Mouse (Mus musculus) brain, embryonic 14.5 days (tissue): ENCODE results near the gene Ngf. TPM values are rescaled to one million over a fixed set of nuclear protein-coding genes. Genes with fewer than 3 reads are reported as not detected.

Experiments
- DNase-seq: peaks from one replicate; pipeline ENCODE4 v3.0.0-alpha.2; 2011; ENCODE audit warnings: low read depth
- CTCF ChIP-seq: fragments of 200-500 bp; IDR thresholded peaks from 2 replicates; pipeline ENCODE4 v1.5.1; 2012; ENCODE audit warnings: inconsistent platforms, mild to moderate bottlenecking, moderate library complexity, borderline replicate concordance; ENCODE audit not compliant: insufficient read depth, insufficient read length; ENCODE audit errors: extremely low read depth
- POLR2A ChIP-seq: fragments of 200-500 bp; IDR thresholded peaks from 2 replicates; pipeline ENCODE4 v1.6.1; 2012; ENCODE audit warnings: mild to moderate bottlenecking, inconsistent platforms, borderline replicate concordance; ENCODE audit not compliant: poor library complexity, insufficient read depth, insufficient read length, severe bottlenecking; ENCODE audit errors: extremely low read depth
- polyA plus RNA-seq: library from polyadenylated mRNA; depleted of rRNA; stranded (reverse); fragments of >200 nt; gene quantifications from 2 replicates; pipeline ENCODE4 v1.2.3, GENCODE M21; 2012; rRNA removed

The Ngf gene
- polyA plus RNA-seq, result 3.2 and 4.2 TPM in 2 replicates

DNA sequence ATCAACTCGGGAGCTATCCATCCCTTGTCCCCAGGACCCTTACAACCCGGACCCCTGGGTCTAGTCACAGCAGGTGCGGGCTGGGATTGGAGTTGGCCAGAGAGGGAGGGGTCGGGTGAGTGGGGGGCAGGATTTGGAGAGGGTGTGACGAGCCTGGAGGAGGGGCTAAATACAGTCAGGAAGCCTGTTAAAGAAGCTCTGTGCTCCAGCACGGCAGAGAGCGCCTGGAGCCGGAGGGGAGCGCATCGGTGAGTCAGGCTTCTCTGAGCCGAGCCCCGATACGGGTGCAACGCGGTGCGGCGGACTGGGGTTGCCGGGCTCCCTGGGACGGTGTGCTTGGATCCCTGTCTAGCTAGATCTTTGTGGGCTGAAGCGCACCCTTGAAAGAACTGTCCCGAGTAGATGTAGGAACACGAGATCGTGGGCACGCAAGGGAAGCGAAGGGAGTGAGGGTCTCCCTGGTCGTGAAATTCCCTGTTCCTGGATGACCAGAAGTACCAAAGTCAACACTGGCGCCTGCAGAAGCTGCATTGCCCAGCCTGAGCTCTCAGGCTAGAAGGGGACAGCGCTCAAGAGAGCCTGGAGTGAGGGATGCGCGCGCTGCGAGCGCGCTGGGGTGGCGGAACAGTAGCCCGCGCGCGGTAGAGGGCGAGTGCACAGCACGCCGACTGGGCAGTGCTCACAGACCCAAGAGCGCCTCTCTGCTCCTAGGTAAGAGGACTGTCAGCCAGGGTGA lies at the start of gene Ngf:
Gene Ngf, plus strand, starts transcription at position 207 of the 736 bp plus-strand sequence.
- peak; percentile 21 for DNase-seq
- TF ChIP-seq POLR2A (no peak), CTCF (no peak)

DNA sequence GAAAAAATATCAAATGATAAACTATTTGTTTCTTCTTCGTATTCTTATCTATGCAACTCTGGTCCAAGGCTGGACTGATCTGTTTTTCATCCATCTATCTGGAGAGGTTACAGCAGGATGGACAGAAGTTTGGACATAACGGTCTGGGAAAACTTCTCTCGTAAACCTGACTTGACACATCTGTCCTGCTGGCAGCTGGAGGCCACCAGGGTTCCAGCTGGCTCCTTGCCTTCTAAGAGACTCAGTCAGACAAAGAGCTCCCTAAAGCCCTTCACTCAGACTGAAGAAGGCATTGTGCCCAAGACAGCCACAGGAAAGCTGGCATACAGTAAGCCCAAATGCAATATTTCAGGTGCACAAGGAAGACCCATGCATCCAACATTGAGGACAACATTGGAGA lies 24.2 kb upstream of the Ngf start:
- TF ChIP-seq CTCF (no peak), POLR2A (no peak)
- DNase-seq, result no peak

DNA sequence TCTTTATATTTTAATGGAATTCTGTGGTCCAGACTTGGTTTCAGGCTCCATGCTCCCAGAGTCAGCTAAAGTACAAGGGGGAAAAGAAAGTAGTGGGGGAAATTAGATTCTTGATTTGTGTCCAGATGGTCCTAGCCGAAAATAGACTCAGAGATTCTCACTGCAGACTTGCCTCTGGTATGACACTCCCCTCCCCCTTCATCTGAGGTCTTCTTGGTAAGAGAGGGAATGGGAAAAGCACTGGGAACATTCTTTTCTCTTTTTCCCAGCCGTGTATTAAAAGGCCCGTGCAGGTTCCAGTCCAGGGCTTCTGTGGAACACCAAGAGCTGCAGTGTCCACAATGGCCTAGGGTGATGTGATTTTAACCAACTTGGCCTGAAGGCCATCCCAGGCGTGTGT lies 23.0 kb upstream of the Ngf start:
- no peak for DNase-seq
- no peak for TF ChIP-seq CTCF
- no peak for TF ChIP-seq POLR2A

DNA sequence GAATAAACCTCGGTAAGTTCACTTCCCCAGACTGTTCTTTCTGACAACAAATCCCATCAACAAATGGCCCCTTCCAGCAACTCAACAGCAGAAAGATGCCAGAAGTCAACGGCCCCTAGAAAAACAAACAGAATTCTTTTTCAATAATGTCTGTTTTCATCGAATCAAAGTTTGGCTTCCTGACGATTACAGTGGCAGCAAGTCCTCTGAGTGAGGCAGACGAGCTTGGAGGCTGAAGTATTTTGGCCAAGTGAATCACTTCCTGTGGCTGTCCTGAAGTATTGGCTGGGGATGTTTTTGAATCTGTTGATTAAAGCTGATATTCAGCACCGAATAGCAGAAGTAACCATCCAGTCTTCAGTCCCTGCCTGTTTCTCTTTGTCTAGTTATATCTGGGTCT lies 15.2 kb upstream of the Ngf start:
- DNase-seq, result no peak
- TF ChIP-seq POLR2A, result no peak
- no peak for TF ChIP-seq CTCF

DNA sequence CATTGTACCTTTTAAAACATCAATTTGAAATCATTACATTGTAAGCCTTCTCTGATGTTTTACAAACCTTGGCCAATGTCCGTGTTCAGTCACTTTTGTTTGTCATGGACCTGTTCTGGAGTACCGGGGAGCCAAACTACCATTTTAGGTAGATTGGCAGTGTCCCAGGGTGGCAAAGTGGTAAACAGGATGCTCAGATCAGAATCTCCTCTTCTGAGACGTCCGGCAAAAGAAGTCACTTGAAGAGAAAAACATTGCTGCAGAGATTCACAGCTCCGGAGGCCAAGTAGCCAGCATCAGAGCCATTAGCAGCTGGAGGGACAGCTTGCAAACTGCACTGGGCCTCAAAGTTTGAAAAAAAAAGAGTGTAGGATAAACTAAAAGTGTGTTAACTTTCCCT lies 9.2 kb upstream of the Ngf start:
- DNase-seq, result no peak

DNA sequence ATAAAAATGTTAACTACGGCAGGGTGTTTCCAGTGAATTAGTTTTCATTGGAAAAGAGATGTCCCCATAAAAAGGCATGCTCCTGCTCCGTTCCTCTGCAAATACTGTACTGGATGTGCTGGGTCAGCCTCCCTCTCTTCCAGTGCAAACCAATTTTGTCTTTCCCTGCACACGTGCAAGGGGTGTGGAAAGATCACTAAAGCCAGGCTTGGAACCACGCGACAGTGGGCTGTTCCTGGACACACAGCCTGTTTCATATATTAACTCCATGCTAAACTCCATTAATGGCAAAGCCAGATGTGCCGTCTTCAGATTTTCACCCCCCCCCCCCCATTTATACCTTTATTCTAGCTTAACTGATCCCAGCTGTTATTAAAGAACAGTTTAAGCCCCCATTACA lies 8.7 kb upstream of the Ngf start:
- no peak for DNase-seq
- no peak for TF ChIP-seq CTCF
- no peak for TF ChIP-seq POLR2A

More for the DNA sequence above, 9.2 kb upstream of the Ngf start:
- no peak for TF ChIP-seq POLR2A
- TF ChIP-seq CTCF, result no peak

DNA sequence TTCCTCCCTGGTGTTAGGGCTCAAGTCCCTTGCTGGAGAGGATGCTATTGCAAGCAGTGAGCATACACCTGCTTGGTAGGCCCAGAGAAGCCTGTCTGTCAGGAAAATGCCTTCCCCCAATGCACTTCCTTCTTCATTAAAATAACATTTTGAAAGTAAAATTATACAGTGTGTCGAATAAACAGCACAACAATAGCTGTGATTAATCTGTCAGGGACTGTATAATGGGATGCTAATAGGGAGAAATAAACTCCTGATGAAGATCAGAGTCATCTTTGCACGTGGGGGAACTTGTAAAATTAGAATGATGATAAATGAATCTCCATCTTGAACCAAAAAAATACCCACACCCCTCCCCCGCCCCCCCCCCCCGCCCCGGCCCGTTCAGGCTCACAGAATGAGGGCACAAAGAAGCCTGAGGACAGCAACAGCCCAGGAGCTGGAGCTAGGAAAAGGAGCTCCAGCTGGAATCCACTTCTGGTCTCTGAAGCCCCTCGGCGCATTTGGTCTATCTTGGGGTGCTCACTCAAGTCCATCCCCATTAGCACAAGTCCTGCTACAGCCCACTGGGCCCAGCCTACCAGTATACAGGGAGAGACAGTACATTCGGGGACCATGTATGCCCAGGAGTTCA lies 6.9 kb upstream of the Ngf start:
- TF ChIP-seq CTCF, result no peak
- TF ChIP-seq POLR2A, result no peak

DNA sequence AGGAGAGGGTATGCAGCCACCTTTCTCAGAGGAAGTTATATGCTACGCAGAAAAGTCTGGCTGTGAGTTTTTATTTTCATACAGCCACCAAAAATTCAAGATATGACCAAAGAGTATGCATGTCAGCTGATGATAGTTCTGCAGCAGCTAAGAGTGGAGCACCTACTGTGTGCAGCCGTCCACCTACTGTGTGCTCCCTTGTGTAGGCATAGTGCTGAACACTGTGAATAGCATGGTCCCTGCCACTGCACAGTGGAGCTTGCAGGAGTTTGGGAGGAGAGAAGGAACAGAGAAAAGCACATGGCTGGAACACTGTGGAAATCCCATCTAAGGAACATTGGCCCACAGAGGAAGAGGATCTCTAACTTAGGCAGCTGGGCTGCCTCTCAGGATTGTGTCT lies 6.4 kb upstream of the Ngf start:
- no peak for DNase-seq
- TF ChIP-seq CTCF (no peak), POLR2A (no peak)

More for the DNA sequence above, 6.9 kb upstream of the Ngf start:
- DNase-seq, result peak; percentile 40

DNA sequence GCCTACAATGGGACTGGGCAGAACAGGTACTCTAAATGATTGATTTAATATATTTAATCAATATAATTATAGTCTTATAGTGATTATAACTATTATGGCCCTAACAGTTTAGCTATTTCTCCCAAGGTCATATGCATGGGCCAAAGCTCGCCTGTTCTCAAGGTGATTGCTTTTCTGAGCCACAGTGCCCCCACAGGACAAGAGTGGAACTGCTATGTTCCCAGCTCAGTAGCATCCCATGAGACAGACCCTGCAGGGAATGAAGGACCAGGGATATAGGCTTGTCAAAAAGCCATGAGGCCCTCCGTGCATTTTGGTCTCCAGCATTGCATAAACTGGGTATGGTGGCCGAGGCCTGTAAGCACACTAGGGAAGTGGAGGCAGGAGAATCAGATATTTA lies 3.1 kb upstream of the Ngf start:
- TF ChIP-seq POLR2A, result no peak
- peak; percentile 85 for TF ChIP-seq CTCF
- DNase-seq, result peak; percentile 66

DNA sequence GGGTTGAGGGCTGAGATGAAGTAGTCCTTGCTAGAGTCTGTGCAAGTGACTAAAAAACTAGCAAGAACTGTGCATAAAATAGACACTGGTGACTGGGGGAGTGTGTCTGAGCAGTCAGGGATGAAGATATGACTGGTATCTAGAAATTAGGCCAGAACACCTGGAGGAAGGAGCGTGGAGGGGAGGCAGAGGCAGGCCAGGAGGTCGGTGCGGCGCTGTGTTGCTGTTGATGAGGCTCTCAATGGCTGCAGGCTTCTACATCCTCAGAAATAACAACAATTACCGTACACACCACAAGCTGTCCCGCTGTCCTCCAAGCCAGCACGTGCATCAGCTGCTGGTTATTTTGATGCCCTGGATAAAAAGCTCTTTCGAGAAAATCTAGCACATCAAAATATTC lies 2.6 kb upstream of the Ngf start:
- TF ChIP-seq POLR2A, result no peak
- TF ChIP-seq CTCF, result no peak

DNA sequence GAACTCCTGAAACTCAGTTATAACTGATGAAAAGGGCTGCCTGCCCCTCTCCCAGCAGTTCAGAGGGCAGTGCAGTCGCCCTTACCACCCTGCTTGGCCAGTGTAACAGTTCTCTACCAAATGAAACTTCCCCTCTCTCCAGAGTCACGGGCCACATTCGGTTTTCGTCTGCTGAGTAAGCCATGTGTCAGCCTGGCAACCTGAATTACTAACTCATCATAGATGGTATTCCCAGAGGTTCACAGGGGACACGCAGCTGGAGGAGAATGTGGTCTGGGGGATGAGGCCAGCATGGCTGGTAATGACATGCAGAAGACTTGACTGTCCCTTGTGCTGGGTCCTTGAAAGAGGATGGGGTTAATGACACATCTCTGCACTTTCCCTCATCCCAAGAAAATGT lies 1.5 kb downstream of the Ngf start:
- no peak for TF ChIP-seq POLR2A
- no peak for TF ChIP-seq CTCF
- no peak for DNase-seq

More for the DNA sequence above, 2.6 kb upstream of the Ngf start:
- DNase-seq, result no peak

DNA sequence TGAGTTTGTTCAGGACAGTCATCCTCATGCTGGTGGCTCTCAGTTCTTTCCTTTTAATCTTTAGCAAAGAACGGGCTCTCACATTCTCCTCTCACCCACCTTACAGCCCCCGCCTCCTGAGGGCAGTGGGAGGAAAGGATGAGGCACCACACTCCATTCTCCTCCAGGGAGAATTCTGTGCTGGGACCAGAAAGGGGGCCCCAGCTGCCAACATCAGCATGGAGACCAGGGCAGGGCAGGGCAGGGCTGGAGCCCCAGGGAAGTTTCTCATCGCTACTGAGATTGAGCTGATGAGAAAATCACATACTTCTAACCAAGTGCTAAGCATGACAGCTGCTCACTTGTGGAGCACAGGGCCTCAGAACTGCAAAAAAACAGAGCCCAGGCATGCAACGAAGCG lies 2.1 kb downstream of the Ngf start:
- DNase-seq, result no peak
- no peak for TF ChIP-seq CTCF
- TF ChIP-seq POLR2A, result no peak
